Mouse (Mus musculus): ENCODE measurements around the gene Copa. TPM values are rescaled to one million over a fixed set of nuclear protein-coding genes. Genes with fewer than 3 reads are reported as not detected.

Copa gene
- 161 and 193 TPM in 2 replicates for polyA plus RNA-seq (2014; fragmentation: Nextera tagmentation; extraction: Ambion mirVana)

DNA sequence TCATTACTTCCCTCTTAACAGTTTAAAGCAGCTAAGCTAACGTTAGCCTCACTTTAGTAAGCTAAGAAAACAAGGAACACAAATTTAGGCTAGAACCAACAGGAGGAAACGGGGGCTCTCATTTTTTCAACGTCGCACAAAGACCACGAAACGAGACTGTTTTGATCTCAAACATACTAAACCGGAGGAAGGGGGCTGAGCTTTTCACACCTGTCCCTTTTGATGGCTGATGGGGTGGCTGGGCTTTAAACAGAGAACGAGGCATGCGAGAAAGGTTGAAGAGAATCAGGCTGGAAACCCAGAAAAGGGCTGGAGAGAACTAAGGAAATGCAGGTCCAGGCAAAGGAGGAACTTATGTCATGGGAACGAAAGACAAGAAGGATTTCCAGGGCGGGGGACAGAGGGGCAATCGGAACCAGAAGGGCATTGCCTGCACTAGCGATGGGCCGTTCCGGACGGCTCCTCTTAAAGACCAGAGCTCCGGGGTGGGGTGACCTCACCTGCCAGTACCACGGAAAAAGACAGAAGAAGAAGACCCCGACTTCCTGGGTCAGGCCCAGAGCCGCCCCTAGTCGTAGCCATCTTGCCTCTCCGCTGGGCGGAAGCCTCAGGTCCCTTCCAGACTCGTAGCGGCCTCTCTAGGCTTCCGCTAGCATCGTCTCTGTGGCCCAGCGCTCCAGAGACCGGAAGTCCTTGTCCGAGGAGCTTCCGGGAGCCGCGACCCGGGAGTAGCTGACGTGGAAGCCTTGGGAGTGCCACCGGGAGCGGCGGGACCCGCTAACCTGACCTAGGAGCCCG, at the start of gene Copa, which contains the start of gene Ncstn:
TSS of gene Copa (plus strand) at position 429 of the 798 bp plus-strand sequence.
TSS of gene Ncstn (minus strand) at position 695 of the 798 bp plus-strand sequence.
- under 1% methylated on average over 40 of the region's 40 CpGs for WGBS
- peak; percentile 95 for DNase-seq (ENCODE audit: low spot score)

GRCm38 (mm10) chr1:172046410-172046809, 35.9 kb upstream of the Copa start:
- no peak for ATAC-seq (ENCODE audit: low FRiP score)
- H3K4me2 ChIP-seq (replicated peaks), result no peak overlapping the region

More for the DNA sequence above, at the start of gene Copa, which contains the start of gene Ncstn:
- H3K9me3 ChIP-seq (ENCODE audit: control insufficient read depth, low read length), result no peaks in the 10 kb centered on the region
- peak within 1 kb of the TSS; percentile 88 for H3K27ac ChIP-seq
- H3K36me3 ChIP-seq (replicated peaks; ENCODE audit: control insufficient read depth, insufficient read depth), result peaks cover 27% of the 10 kb centered on the region
- H3K4me1 ChIP-seq (replicated peaks; ENCODE audit: control insufficient read depth, insufficient read depth, low read length), result peaks cover 22% of the 10 kb centered on the region
- no peaks in the 10 kb centered on the region for H3K27me3 ChIP-seq (ENCODE audit: control insufficient read depth, insufficient read depth, low read length)
- ATAC-seq (ENCODE audit: low FRiP score), result peak; percentile 99
- H3K4me2 ChIP-seq (replicated peaks), result peak within 1 kb of the TSS; percentile 79
- H3K9ac ChIP-seq, result peak within 1 kb of the TSS; percentile 89
- peak within 1 kb of the TSS; percentile 74 for H3K4me3 ChIP-seq (replicated peaks; ENCODE audit: low read length)

DNA sequence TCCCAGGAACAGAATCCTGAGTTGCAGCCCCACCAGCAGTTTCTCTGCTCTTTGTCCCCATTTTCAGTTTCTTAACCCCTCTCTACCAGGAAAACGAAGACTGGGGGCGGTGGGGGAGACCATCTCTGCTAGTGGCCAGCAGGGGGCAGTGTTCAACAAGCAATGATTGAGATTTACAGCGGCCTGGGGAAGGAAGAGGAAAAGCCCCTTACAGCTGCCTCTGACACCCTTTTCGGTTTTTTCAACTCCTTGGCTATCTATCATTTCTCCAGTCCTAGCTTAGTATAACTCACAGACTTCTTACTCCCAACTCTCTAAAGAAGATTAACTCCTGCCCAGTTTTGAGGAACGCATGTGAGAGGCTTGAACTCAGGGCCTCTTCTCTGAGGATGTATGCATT, 35.4 kb upstream of the Copa start:
- Histone ChIP-seq H3K36me3 (replicated peaks; ENCODE audit: control insufficient read depth, insufficient read depth) (no peaks in the 10 kb centered on the region), H3K9me3 (ENCODE audit: control insufficient read depth, low read length) (no peaks in the 10 kb centered on the region), H3K9ac (no peak overlapping the region), H3K4me1 (replicated peaks; ENCODE audit: control insufficient read depth, insufficient read depth, low read length) (peaks cover 17% of the 10 kb centered on the region), H3K27ac (no peak overlapping the region), H3K27me3 (ENCODE audit: control insufficient read depth, insufficient read depth, low read length) (no peaks in the 10 kb centered on the region), H3K4me2 (replicated peaks) (no peak overlapping the region), H3K4me3 (replicated peaks; ENCODE audit: low read length) (no peak overlapping the region)
- peak; percentile 86 for DNase-seq (ENCODE audit: low spot score)
- 12% methylated on average over 5 of the region's 5 CpGs for WGBS
- peak; percentile 26 for ATAC-seq (ENCODE audit: low FRiP score)

More at GRCm38 (mm10) chr1:172046410-172046809, 35.9 kb upstream of the Copa start:
- no peak overlapping the region for H3K9ac ChIP-seq
- no peaks in the 10 kb centered on the region for H3K9me3 ChIP-seq (ENCODE audit: control insufficient read depth, low read length)
- H3K27me3 ChIP-seq (ENCODE audit: control insufficient read depth, insufficient read depth, low read length), result no peaks in the 10 kb centered on the region
- H3K4me3 ChIP-seq (replicated peaks; ENCODE audit: low read length), result no peak overlapping the region
- H3K4me1 ChIP-seq (replicated peaks; ENCODE audit: control insufficient read depth, insufficient read depth, low read length), result peaks cover 17% of the 10 kb centered on the region
- DNase-seq (ENCODE audit: low spot score), result no peak
- H3K27ac ChIP-seq, result no peak overlapping the region
- 76% methylated on average over 8 of the region's 8 CpGs for WGBS
- H3K36me3 ChIP-seq (replicated peaks; ENCODE audit: control insufficient read depth, insufficient read depth), result no peaks in the 10 kb centered on the region

GRCm38 (mm10) chr1:172048241-172048734, 34.0 kb upstream of the Copa start:
- H3K27me3 ChIP-seq (ENCODE audit: control insufficient read depth, insufficient read depth, low read length), result no peaks in the 10 kb centered on the region
- DNase-seq (ENCODE audit: low spot score) (peak; percentile 49), ATAC-seq (ENCODE audit: low FRiP score) (peak; percentile 83)
- peak overlapping the region; percentile 88 for H3K27ac ChIP-seq
- H3K4me3 ChIP-seq (replicated peaks; ENCODE audit: low read length), result 0 out of 2 replicates have a peak overlapping the region, but pooled peaks have one; percentile 2
- no peaks in the 10 kb centered on the region for H3K9me3 ChIP-seq (ENCODE audit: control insufficient read depth, low read length)
- no peaks in the 10 kb centered on the region for H3K36me3 ChIP-seq (replicated peaks; ENCODE audit: control insufficient read depth, insufficient read depth)
- WGBS, result 0% methylated on average over 6 of the region's 6 CpGs
- peaks cover 23% of the 10 kb centered on the region for H3K4me1 ChIP-seq (replicated peaks; ENCODE audit: control insufficient read depth, insufficient read depth, low read length)
- H3K9ac ChIP-seq, result peak overlapping the region; percentile 53
- peak overlapping the region; percentile 21 for H3K4me2 ChIP-seq (replicated peaks)

DNA sequence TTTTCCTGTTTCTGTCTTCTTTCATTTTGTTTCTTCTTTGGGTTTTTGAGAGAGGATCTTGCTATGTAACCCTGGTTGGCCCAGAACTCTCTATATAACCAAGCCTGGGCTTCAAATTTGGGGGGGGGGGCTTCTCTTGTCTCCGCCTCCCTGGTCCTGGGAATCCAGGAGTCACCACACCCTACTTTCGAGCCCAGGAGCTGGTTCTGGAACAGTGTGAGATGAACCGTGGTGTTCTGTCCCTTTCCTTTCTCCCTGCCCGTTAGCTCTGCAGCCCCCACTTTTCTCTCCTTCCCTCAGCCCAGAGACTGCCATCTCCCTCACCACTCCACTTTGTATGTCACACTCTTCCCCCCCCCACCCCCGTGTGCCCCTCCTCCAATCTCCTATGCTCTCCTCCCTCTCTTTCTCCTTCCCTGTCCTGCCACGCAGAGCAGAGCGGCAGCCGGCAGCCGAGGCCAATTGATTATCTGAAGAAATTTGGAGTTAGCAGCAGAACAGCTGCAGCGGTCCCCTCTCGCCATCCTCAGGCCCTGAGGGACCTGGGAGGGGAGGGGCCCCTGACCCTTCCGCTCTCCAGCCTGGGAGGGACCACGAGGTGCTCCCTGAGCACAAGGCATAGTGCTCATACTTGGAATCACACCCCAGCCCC, 33.1 kb upstream of the Copa start:
- no peaks in the 10 kb centered on the region for H3K27me3 ChIP-seq (ENCODE audit: control insufficient read depth, insufficient read depth, low read length)
- DNase-seq (ENCODE audit: low spot score) (no peak), ATAC-seq (ENCODE audit: low FRiP score) (peak; percentile 55)
- peak overlapping the region; percentile 53 for H3K9ac ChIP-seq
- H3K4me3 ChIP-seq (replicated peaks; ENCODE audit: low read length), result no peak overlapping the region
- WGBS, result 10% methylated on average over 13 of the region's 13 CpGs
- H3K4me1 ChIP-seq (replicated peaks; ENCODE audit: control insufficient read depth, insufficient read depth, low read length), result peaks cover 31% of the 10 kb centered on the region
- H3K36me3 ChIP-seq (replicated peaks; ENCODE audit: control insufficient read depth, insufficient read depth), result no peaks in the 10 kb centered on the region
- H3K27ac ChIP-seq, result peak overlapping the region; percentile 88
- H3K4me2 ChIP-seq (replicated peaks), result peak overlapping the region; percentile 21
- H3K9me3 ChIP-seq (ENCODE audit: control insufficient read depth, low read length), result no peaks in the 10 kb centered on the region

- H3K9ac ChIP-seq, result peak overlapping the region; percentile 43; the same call in 1 of the 2 replicates
These were observed 29.5 kb upstream of the Copa start for GRCm38 (mm10) chr1:172052766-172053279.

GRCm38 (mm10) chr1:172053541-172054440, 28.5 kb upstream of the Copa start:
- ATAC-seq (ENCODE audit: low FRiP score) (0 out of 2 replicates have a peak, but pooled peaks have one; percentile 25), DNase-seq (ENCODE audit: low spot score) (no peak)
- Histone ChIP-seq H3K9ac (peak overlapping the region; percentile 56), H3K27ac (0 out of 2 replicates have a peak overlapping the region, but pooled peaks have one; percentile 39), H3K9me3 (ENCODE audit: control insufficient read depth, low read length) (no peaks in the 10 kb centered on the region), H3K4me1 (replicated peaks; ENCODE audit: control insufficient read depth, insufficient read depth, low read length) (peaks cover 38% of the 10 kb centered on the region), H3K4me3 (replicated peaks; ENCODE audit: low read length) (peak overlapping the region; percentile 36), H3K4me2 (replicated peaks) (peak overlapping the region; percentile 66), H3K27me3 (ENCODE audit: control insufficient read depth, insufficient read depth, low read length) (no peaks in the 10 kb centered on the region), H3K36me3 (replicated peaks; ENCODE audit: control insufficient read depth, insufficient read depth) (no peaks in the 10 kb centered on the region)
- WGBS, result 3% methylated on average over 42 of the region's 42 CpGs

More at GRCm38 (mm10) chr1:172052766-172053279, 29.5 kb upstream of the Copa start:
- no peak for ATAC-seq (ENCODE audit: low FRiP score)
- no peak for DNase-seq (ENCODE audit: low spot score)
- peak overlapping the region; percentile 33; the same call in 1 of the 2 replicates for H3K27ac ChIP-seq
- WGBS, result 11% methylated on average over 10 of the region's 10 CpGs
- H3K36me3 ChIP-seq (replicated peaks; ENCODE audit: control insufficient read depth, insufficient read depth), result no peaks in the 10 kb centered on the region
- peak overlapping the region; percentile 66 for H3K4me2 ChIP-seq (replicated peaks)
- peak overlapping the region; percentile 36 for H3K4me3 ChIP-seq (replicated peaks; ENCODE audit: low read length)
- peaks cover 36% of the 10 kb centered on the region for H3K4me1 ChIP-seq (replicated peaks; ENCODE audit: control insufficient read depth, insufficient read depth, low read length)
- H3K27me3 ChIP-seq (ENCODE audit: control insufficient read depth, insufficient read depth, low read length), result no peaks in the 10 kb centered on the region
- H3K9me3 ChIP-seq (ENCODE audit: control insufficient read depth, low read length), result no peaks in the 10 kb centered on the region

GRCm38 (mm10) chr1:172056251-172056650, 26.1 kb upstream of the Copa start:
- 59% methylated on average over 4 of the region's 4 CpGs for WGBS
- Histone ChIP-seq H3K4me2 (replicated peaks) (peak overlapping the region; percentile 66), H3K4me3 (replicated peaks; ENCODE audit: low read length) (peak overlapping the region; percentile 36), H3K9ac (no peak overlapping the region), H3K9me3 (ENCODE audit: control insufficient read depth, low read length) (no peaks in the 10 kb centered on the region), H3K27me3 (ENCODE audit: control insufficient read depth, insufficient read depth, low read length) (no peaks in the 10 kb centered on the region), H3K27ac (no peak overlapping the region), H3K36me3 (replicated peaks; ENCODE audit: control insufficient read depth, insufficient read depth) (no peaks in the 10 kb centered on the region), H3K4me1 (replicated peaks; ENCODE audit: control insufficient read depth, insufficient read depth, low read length) (peaks cover 37% of the 10 kb centered on the region)
- ATAC-seq (ENCODE audit: low FRiP score) (no peak), DNase-seq (ENCODE audit: low spot score) (no peak)

Data from hindbrain, embryonic 14.5 days (tissue).